Mouse (Mus musculus): ENCODE results near the gene Rbms3. TPM values are rescaled to one million over a fixed set of nuclear protein-coding genes. Genes with fewer than 3 reads are reported as not detected.
A peak's percentile ranks its signal among the peaks of the same experiment; 100 is the strongest.

Rbms3 gene
- total RNA-seq, 2 experiments from 2014 or later, result 13.6 to 15.0 TPM

GRCm38 (mm10) chr9:117388024-117388423, 241.7 kb downstream of the Rbms3 start:
- intact Hi-C loops (cut with DNase I), result no loop called here
- no peak for DNase-seq (ENCODE audit: extremely low spot score in 1 of 2, low spot score in 2 of 2)

- DNase-seq (ENCODE audit: extremely low spot score in 1 of 2, low spot score in 2 of 2), result no peak
- intact Hi-C loops (cut with DNase I), result no loop called here
Measured at GRCm38 (mm10) chr9:117380876-117381275, 248.8 kb downstream of the Rbms3 start.

GRCm38 (mm10) chr9:117380076-117380475, 249.6 kb downstream of the Rbms3 start:
- peak in 1 of 2 experiments; percentile 12 for DNase-seq (ENCODE audit: extremely low spot score in 1 of 2, low spot score in 2 of 2)
- intact Hi-C loops (cut with DNase I), result no loop called here

GRCm38 (mm10) chr9:117379448-117379983, 250.2 kb downstream of the Rbms3 start:
- intact Hi-C loops (cut with DNase I), result no loop called here

GRCm38 (mm10) chr9:117378131-117378890, 251.4 kb downstream of the Rbms3 start:
- intact Hi-C loops (cut with DNase I), result no loop called here
- DNase-seq (ENCODE audit: extremely low spot score in 1 of 2, low spot score in 2 of 2), result no peak

More at GRCm38 (mm10) chr9:117379448-117379983, 250.2 kb downstream of the Rbms3 start:
- no peak for DNase-seq (ENCODE audit: extremely low spot score in 1 of 2, low spot score in 2 of 2)

- intact Hi-C loops (cut with DNase I), result no loop called here
- DNase-seq (ENCODE audit: extremely low spot score in 1 of 2, low spot score in 2 of 2), result no peak
Measured at GRCm38 (mm10) chr9:117375776-117376175, 253.9 kb downstream of the Rbms3 start.

GRCm38 (mm10) chr9:117373164-117373741, 256.5 kb downstream of the Rbms3 start:
- DNase-seq (ENCODE audit: extremely low spot score in 1 of 2, low spot score in 2 of 2), result peak in 1 of 2 experiments; percentile 61
- intact Hi-C loops (cut with DNase I), result no loop called here

- intact Hi-C loops (cut with DNase I), result no loop called here
- peak in 1 of 2 experiments; percentile 9 for DNase-seq (ENCODE audit: extremely low spot score in 1 of 2, low spot score in 2 of 2)
Measured at GRCm38 (mm10) chr9:117371980-117372379, 257.7 kb downstream of the Rbms3 start.

GRCm38 (mm10) chr9:117370086-117370485, 259.6 kb downstream of the Rbms3 start:
- intact Hi-C loops (cut with DNase I), result no loop called here
- DNase-seq (ENCODE audit: extremely low spot score in 1 of 2, low spot score in 2 of 2), result no peak

GRCm38 (mm10) chr9:117368016-117368415, 261.7 kb downstream of the Rbms3 start:
- intact Hi-C loops (cut with DNase I), result no loop called here
- DNase-seq (ENCODE audit: extremely low spot score in 1 of 2, low spot score in 2 of 2), result no peak

GRCm38 (mm10) chr9:117364610-117365009, 265.1 kb downstream of the Rbms3 start:
- no peak for DNase-seq (ENCODE audit: extremely low spot score in 1 of 2, low spot score in 2 of 2)
- intact Hi-C loops (cut with DNase I), result no loop called here

GRCm38 (mm10) chr9:117361431-117361830, 268.3 kb downstream of the Rbms3 start:
- DNase-seq (ENCODE audit: extremely low spot score in 1 of 2, low spot score in 2 of 2), result no peak
- intact Hi-C loops (cut with DNase I), result no loop called here

- intact Hi-C loops (cut with DNase I), result no loop called here
- DNase-seq (ENCODE audit: extremely low spot score in 1 of 2, low spot score in 2 of 2), result peak; percentile 60 to 62
Measured at GRCm38 (mm10) chr9:117356764-117357442, 272.8 kb downstream of the Rbms3 start.

- DNase-seq (ENCODE audit: extremely low spot score in 1 of 2, low spot score in 2 of 2), result no peak
- intact Hi-C loops (cut with DNase I), result no loop called here
Measured at GRCm38 (mm10) chr9:117355501-117355900, 274.2 kb downstream of the Rbms3 start.

GRCm38 (mm10) chr9:117342336-117342735, 287.4 kb downstream of the Rbms3 start:
- intact Hi-C loops (cut with DNase I), result no loop called here
- DNase-seq (ENCODE audit: extremely low spot score in 1 of 2, low spot score in 2 of 2), result no peak

- intact Hi-C loops (cut with DNase I), result no loop called here
- DNase-seq (ENCODE audit: extremely low spot score in 1 of 2, low spot score in 2 of 2), result no peak
Measured at GRCm38 (mm10) chr9:117330681-117331080, 299.0 kb downstream of the Rbms3 start.

GRCm38 (mm10) chr9:117319271-117319670, 310.4 kb downstream of the Rbms3 start:
- no peak for DNase-seq (ENCODE audit: extremely low spot score in 1 of 2, low spot score in 2 of 2)
- intact Hi-C loops (cut with DNase I), result no loop called here

GRCm38 (mm10) chr9:117318461-117318860, 311.3 kb downstream of the Rbms3 start:
- DNase-seq (ENCODE audit: extremely low spot score in 1 of 2, low spot score in 2 of 2), result no peak
- intact Hi-C loops (cut with DNase I), result no loop called here

- intact Hi-C loops (cut with DNase I), result no loop called here
- DNase-seq (ENCODE audit: extremely low spot score in 1 of 2, low spot score in 2 of 2), result no peak
Measured at GRCm38 (mm10) chr9:117317251-117317650, 312.5 kb downstream of the Rbms3 start.

GRCm38 (mm10) chr9:117313642-117314041, 316.1 kb downstream of the Rbms3 start:
- no peak for DNase-seq (ENCODE audit: extremely low spot score in 1 of 2, low spot score in 2 of 2)
- intact Hi-C loops (cut with DNase I), result no loop called here

All from left cerebral cortex, postnatal 10 days (tissue).